Mouse (Mus musculus) limb, embryonic 12.5 days (tissue): ENCODE results near the gene Mcm3ap. TPM values are rescaled to one million over a fixed set of nuclear protein-coding genes. Genes with fewer than 3 reads are reported as not detected.

ENCODE experiments used
- ATAC-seq: fragments of 200-750 bp; cut with Nextera tagmentation; 2 replicates; pipeline ENCODE4 v1.8.0; 2017; ENCODE audit warnings: low read depth, moderate TSS enrichment; ENCODE audit not compliant: insufficient number of reproducible peaks, insufficient read depth, low FRiP score, low TSS enrichment
- H3K27ac ChIP-seq: fragments of 300-500 bp; sonication (generic); 2 replicates; pipeline ENCODE4 v1.5.1; 2016; ENCODE audit warnings: mild to moderate bottlenecking, moderate library complexity
- H3K27me3 ChIP-seq: fragments of 300-500 bp; sonication (generic); 2 replicates; pipeline ENCODE4 v1.6.1; 2016; ENCODE audit warnings: mild to moderate bottlenecking, moderate library complexity
- H3K36me3 ChIP-seq: fragments of 300-500 bp; sonication (generic); 2 replicates; pipeline ENCODE4 v1.6.1; 2016; ENCODE audit warnings: mild to moderate bottlenecking, moderate library complexity
- H3K4me1 ChIP-seq: fragments of 300-500 bp; sonication (generic); replicated peaks from 2 replicates; pipeline ENCODE4 v1.6.1; 2016
- H3K4me2 ChIP-seq: fragments of 300-500 bp; sonication (generic); 2 replicates; pipeline ENCODE4 v1.6.1; 2016; ENCODE audit warnings: mild to moderate bottlenecking, moderate library complexity
- H3K4me3 ChIP-seq: fragments of 300-500 bp; sonication (generic); replicated peaks from 2 replicates; pipeline ENCODE4 v1.5.1; 2016; ENCODE audit warnings: mild to moderate bottlenecking
- H3K9ac ChIP-seq: fragments of 300-500 bp; sonication (generic); replicated peaks from 2 replicates; pipeline ENCODE4 v1.6.1; 2016; ENCODE audit warnings: mild to moderate bottlenecking, moderate library complexity
- H3K9me3 ChIP-seq: fragments of 300-500 bp; sonication (generic); 2 replicates; pipeline ENCODE4 v1.6.1; 2016; ENCODE audit warnings: mild to moderate bottlenecking, moderate library complexity
- WGBS: fragments of 180-500 bp; shearing (Covaris S2); methylation state at CpG from one replicate; pipeline ENCODE4 v1.1.7; 2016; 5-methylcytosine and 5-hydroxymethylcytosine counted together
- polyA plus RNA-seq: library from polyadenylated mRNA; unstranded; fragments of >200 nt; fragmentation: Nextera tagmentation; extraction: Ambion mirVana; gene quantifications from 2 replicates; pipeline ENCODE4 v1.2.1, GENCODE M21; 2016

Gene Mcm3ap
- polyA plus RNA-seq, 1 experiment from 2014 or later = 86.0 TPM

GRCm38 (mm10) chr10:76455289-76455688 is 13.4 kb upstream of the Mcm3ap start:
- no peak for ATAC-seq
- Histone ChIP-seq H3K27me3 (no peaks in the 10 kb centered on the region), H3K4me3 (no peak overlapping the region), H3K4me1 (no peaks in the 10 kb centered on the region), H3K9me3 (0 out of 2 replicates have a peak, but pooled peaks cover 3% of the 10 kb centered on the region), H3K36me3 (no peaks in the 10 kb centered on the region), H3K27ac (no peak overlapping the region), H3K4me2 (no peak overlapping the region), H3K9ac (no peak overlapping the region)
- WGBS = 64% methylated on average over 5 of the region's 5 CpGs

- no peak for ATAC-seq
- no peaks in the 10 kb centered on the region for H3K27me3 ChIP-seq
- whole genome bisulfite sequencing = 86% methylated on average over 1 of the region's 1 CpGs
Measured at GRCm38 (mm10) chr10:76461255-76461654, 7.5 kb upstream of the Mcm3ap start.

GRCm38 (mm10) chr10:76462312-76462711 is 6.4 kb upstream of the Mcm3ap start:
- H3K4me1 ChIP-seq = no peaks in the 10 kb centered on the region
- peaks cover 20% of the 10 kb centered on the region for H3K36me3 ChIP-seq
- H3K9me3 ChIP-seq = 0 out of 2 replicates have a peak, but pooled peaks cover 3% of the 10 kb centered on the region
- 91% methylated on average over 7 of the region's 7 CpGs for WGBS
- H3K27me3 ChIP-seq = no peaks in the 10 kb centered on the region
- H3K4me2 ChIP-seq = no peak overlapping the region
- no peak overlapping the region for H3K4me3 ChIP-seq
- no peak overlapping the region for H3K9ac ChIP-seq
- ATAC-seq = no peak
- H3K27ac ChIP-seq = no peak overlapping the region

More at GRCm38 (mm10) chr10:76461255-76461654, 7.5 kb upstream of the Mcm3ap start:
- Histone ChIP-seq H3K36me3 (peaks cover 20% of the 10 kb centered on the region), H3K4me1 (no peaks in the 10 kb centered on the region), H3K9ac (no peak overlapping the region), H3K27ac (no peak overlapping the region), H3K4me3 (no peak overlapping the region), H3K9me3 (0 out of 2 replicates have a peak, but pooled peaks cover 3% of the 10 kb centered on the region), H3K4me2 (no peak overlapping the region)

- no peaks in the 10 kb centered on the region for H3K4me1 ChIP-seq
- H3K36me3 ChIP-seq = peaks cover 20% of the 10 kb centered on the region
- H3K9ac ChIP-seq = no peak overlapping the region
- 0 out of 2 replicates have a peak, but pooled peaks cover 3% of the 10 kb centered on the region for H3K9me3 ChIP-seq
- H3K4me3 ChIP-seq = no peak overlapping the region
- 89% methylated on average over 6 of the region's 6 CpGs for WGBS
- H3K4me2 ChIP-seq = no peak overlapping the region
- no peaks in the 10 kb centered on the region for H3K27me3 ChIP-seq
- ATAC-seq = no peak
- no peak overlapping the region for H3K27ac ChIP-seq
Measured at GRCm38 (mm10) chr10:76462721-76463120, 6.0 kb upstream of the Mcm3ap start.

GRCm38 (mm10) chr10:76473759-76474158 is 5.0 kb downstream of the Mcm3ap start:
- 89% methylated on average over 5 of the region's 5 CpGs for WGBS
- no peak for ATAC-seq

GRCm38 (mm10) chr10:76480851-76481250 is 12.1 kb downstream of the Mcm3ap start:
- Histone ChIP-seq H3K4me1 (no peaks in the 10 kb centered on the region), H3K27ac (no peak overlapping the region), H3K36me3 (peaks cover 98% of the 10 kb centered on the region), H3K9me3 (no peaks in the 10 kb centered on the region), H3K9ac (no peak overlapping the region), H3K4me2 (no peak overlapping the region), H3K4me3 (no peak overlapping the region), H3K27me3 (no peaks in the 10 kb centered on the region)
- no peak for ATAC-seq
- WGBS = 93% methylated on average over 13 of the region's 13 CpGs

More at GRCm38 (mm10) chr10:76473759-76474158, 5.0 kb downstream of the Mcm3ap start:
- H3K9me3 ChIP-seq = no peaks in the 10 kb centered on the region
- no peaks in the 10 kb centered on the region for H3K4me1 ChIP-seq
- H3K27me3 ChIP-seq = no peaks in the 10 kb centered on the region
- peaks cover 81% of the 10 kb centered on the region for H3K36me3 ChIP-seq
- H3K27ac ChIP-seq = no peak overlapping the region
- H3K4me2 ChIP-seq = no peak overlapping the region
- no peak overlapping the region for H3K4me3 ChIP-seq
- H3K9ac ChIP-seq = no peak overlapping the region

GRCm38 (mm10) chr10:76481480-76481879 is 12.8 kb downstream of the Mcm3ap start:
- Histone ChIP-seq H3K27ac (no peak overlapping the region), H3K4me3 (no peak overlapping the region), H3K4me1 (no peaks in the 10 kb centered on the region), H3K36me3 (peaks cover 98% of the 10 kb centered on the region), H3K9ac (no peak overlapping the region), H3K9me3 (no peaks in the 10 kb centered on the region), H3K4me2 (no peak overlapping the region), H3K27me3 (no peaks in the 10 kb centered on the region)
- 88% methylated on average over 6 of the region's 6 CpGs for WGBS
- no peak for ATAC-seq

GRCm38 (mm10) chr10:76486302-76486701 is 17.6 kb downstream of the Mcm3ap start:
- Histone ChIP-seq H3K27ac (no peak overlapping the region), H3K4me1 (no peaks in the 10 kb centered on the region), H3K4me3 (no peak overlapping the region), H3K36me3 (peaks cover 99% of the 10 kb centered on the region), H3K4me2 (no peak overlapping the region), H3K9me3 (no peaks in the 10 kb centered on the region), H3K9ac (no peak overlapping the region), H3K27me3 (no peaks in the 10 kb centered on the region)
- ATAC-seq = no peak
- 98% methylated on average over 2 of the region's 2 CpGs for WGBS

- ATAC-seq = no peak
- H3K9me3 ChIP-seq = no peaks in the 10 kb centered on the region
- H3K4me3 ChIP-seq = no peak overlapping the region
- H3K4me2 ChIP-seq = no peak overlapping the region
- H3K4me1 ChIP-seq = no peaks in the 10 kb centered on the region
- H3K9ac ChIP-seq = no peak overlapping the region
- no peaks in the 10 kb centered on the region for H3K27me3 ChIP-seq
- no peak overlapping the region for H3K27ac ChIP-seq
- H3K36me3 ChIP-seq = peaks cover 96% of the 10 kb centered on the region
- 95% methylated on average over 8 of the region's 8 CpGs for WGBS
Measured at GRCm38 (mm10) chr10:76488265-76488664, 19.5 kb downstream of the Mcm3ap start.

- H3K4me3 ChIP-seq = no peak overlapping the region
- no peak overlapping the region for H3K27ac ChIP-seq
- no peak overlapping the region for H3K9ac ChIP-seq
- H3K9me3 ChIP-seq = no peaks in the 10 kb centered on the region
- H3K4me1 ChIP-seq = no peaks in the 10 kb centered on the region
- H3K36me3 ChIP-seq = peaks cover 96% of the 10 kb centered on the region
- ATAC-seq = no peak
- 92% methylated on average over 15 of the region's 15 CpGs for WGBS
- no peaks in the 10 kb centered on the region for H3K27me3 ChIP-seq
- H3K4me2 ChIP-seq = no peak overlapping the region
Measured at GRCm38 (mm10) chr10:76489205-76489604, 20.5 kb downstream of the Mcm3ap start.

GRCm38 (mm10) chr10:76493527-76493926 is 24.8 kb downstream of the Mcm3ap start:
- Histone ChIP-seq H3K27ac (no peak overlapping the region), H3K4me2 (no peak overlapping the region), H3K4me3 (no peak overlapping the region), H3K9me3 (no peaks in the 10 kb centered on the region), H3K9ac (no peak overlapping the region), H3K27me3 (no peaks in the 10 kb centered on the region), H3K4me1 (no peaks in the 10 kb centered on the region), H3K36me3 (peaks cover 91% of the 10 kb centered on the region)
- no peak for ATAC-seq
- 88% methylated on average over 1 of the region's 1 CpGs for whole genome bisulfite sequencing

- H3K4me2 ChIP-seq = no peak overlapping the region
Measured at GRCm38 (mm10) chr10:76495501-76495900, 26.8 kb downstream of the Mcm3ap start.

More at GRCm38 (mm10) chr10:76495501-76495900, 26.8 kb downstream of the Mcm3ap start:
- H3K27me3 ChIP-seq = no peaks in the 10 kb centered on the region
- H3K36me3 ChIP-seq = peaks cover 91% of the 10 kb centered on the region
- H3K9ac ChIP-seq = 0 out of 2 replicates have a peak overlapping the region, but pooled peaks have one; percentile 8
- H3K9me3 ChIP-seq = no peaks in the 10 kb centered on the region
- ATAC-seq = no peak
- no peak overlapping the region for H3K27ac ChIP-seq
- WGBS = 89% methylated on average over 6 of the region's 6 CpGs
- H3K4me3 ChIP-seq = no peak overlapping the region
- H3K4me1 ChIP-seq = no peaks in the 10 kb centered on the region
